Mouse (Mus musculus) ES-E14 (cell line): ENCODE data around the gene Galnt2.

ENCODE experiments used
- HCFC1 ChIP-seq: IDR thresholded peaks from 2 replicates; pipeline ENCODE4 v1.6.1; 2012; ENCODE audit warnings: low read length, inconsistent platforms, borderline replicate concordance; ENCODE audit not compliant: insufficient read depth
- MAFK ChIP-seq: IDR thresholded peaks from 2 replicates; pipeline ENCODE4 v1.6.1; 2014; ENCODE audit warnings: mild to moderate bottlenecking, low read depth, low read length, inconsistent platforms; ENCODE audit not compliant: insufficient read depth
- ZNF384 ChIP-seq: IDR thresholded peaks from 2 replicates; pipeline ENCODE4 v1.6.1; 2012; ENCODE audit warnings: low read depth, low read length, inconsistent platforms

GRCm38 (mm10) chr8:124198230-124198629 lies 33.0 kb upstream of the Galnt2 start:
- TF ChIP-seq HCFC1 (no peak), MAFK (no peak), ZNF384 (no peak)
